Mouse (Mus musculus) cortical plate, adult 2 months (tissue): Measurements from ENCODE around the gene Actl7a.

Experiments used
- CTCF ChIP-seq: fragments of 200-500 bp; IDR thresholded peaks from 2 replicates; pipeline ENCODE4 v1.5.1; 2011; ENCODE audit warnings: mild to moderate bottlenecking, control low read depth, low read length; ENCODE audit not compliant: insufficient read depth; ENCODE audit errors: extremely low read depth
- POLR2A ChIP-seq: fragments of 200-500 bp; IDR thresholded peaks from 2 replicates; pipeline ENCODE4 v1.6.1; 2011; ENCODE audit warnings: mild to moderate bottlenecking, low read length, control low read depth; ENCODE audit not compliant: insufficient read depth; ENCODE audit errors: extremely low read depth

DNA sequence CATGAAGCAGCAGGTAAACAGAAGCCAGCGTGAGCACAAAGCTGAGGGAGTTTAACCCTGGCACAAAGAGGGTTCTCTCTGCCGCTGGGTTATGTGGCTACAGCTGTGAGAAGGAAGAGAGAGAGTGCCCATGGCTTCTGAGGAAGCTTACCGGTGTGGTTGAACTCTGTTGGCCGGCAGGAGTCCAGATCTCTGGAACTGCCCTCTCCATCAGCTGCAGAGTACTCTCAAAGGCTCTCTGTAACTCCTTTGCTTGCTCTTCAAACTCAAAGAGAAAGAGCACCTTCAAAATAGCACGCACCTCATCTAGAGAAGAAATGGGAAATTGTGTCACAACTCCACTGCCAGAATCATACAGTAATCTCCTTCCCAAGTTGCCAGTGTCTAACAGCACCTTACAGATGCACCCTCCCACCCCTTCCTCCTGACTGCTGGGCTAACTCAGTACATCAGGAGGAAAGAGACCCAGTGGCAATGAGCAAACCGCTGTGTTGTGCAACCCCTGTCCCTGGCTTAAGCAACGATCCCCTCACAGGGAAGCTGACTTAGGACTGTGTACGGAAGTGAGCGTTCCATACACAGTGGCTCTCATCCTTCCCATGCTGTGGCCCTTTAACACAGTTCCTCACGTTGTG lies 13.9 kb downstream of the Actl7a start:
- TF ChIP-seq POLR2A (no peak), CTCF (no peak)
